Mouse (Mus musculus) spleen, postnatal 4 days (tissue): Measurements from ENCODE around the gene Lyzl6.

Experiments
- DNase-seq, 2 experiments: peaks; one replicate each; pipeline ENCODE4 v3.0.0; 2022; ENCODE audit warnings: low spot score in 2 of 2

The Lyzl6 gene

GRCm38 (mm10) chr11:103638790-103639189 is at the start of gene Lyzl6:
TSS of gene Lyzl6 (minus strand) at chr11:103638890.
- no peak for DNase-seq

GRCm38 (mm10) chr11:103686706-103687105 is 48.0 kb upstream of the Lyzl6 start:
- no peak for DNase-seq

GRCm38 (mm10) chr11:103685261-103685736 is 46.6 kb upstream of the Lyzl6 start:
- DNase-seq = no peak

- no peak for DNase-seq
These were observed 45.1 kb upstream of the Lyzl6 start for GRCm38 (mm10) chr11:103683667-103684334.

DNA sequence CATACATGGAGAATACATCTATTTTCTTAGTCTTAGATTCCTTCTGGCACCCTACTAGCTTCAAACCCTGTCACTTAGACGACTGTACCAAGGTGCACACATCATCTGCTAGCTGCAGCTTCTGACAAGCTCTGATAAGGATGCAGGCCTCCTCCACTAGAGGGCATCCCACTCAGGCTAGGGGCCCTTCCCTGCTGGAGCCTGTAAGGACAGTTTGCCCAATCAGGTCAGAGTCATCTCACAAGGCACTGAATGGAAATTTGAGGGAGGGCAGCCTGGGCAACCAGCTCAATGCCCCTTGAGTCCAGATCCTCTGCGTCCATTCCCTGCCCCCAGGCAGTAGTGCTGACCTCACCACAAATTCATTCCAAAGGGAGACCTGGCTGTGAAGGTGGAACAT is 38.4 kb upstream of the Lyzl6 start:
- peak in 1 of 2 experiments; percentile 31 for DNase-seq

- DNase-seq = peak; percentile 44 to 75
These were observed 36.9 kb upstream of the Lyzl6 start for GRCm38 (mm10) chr11:103675556-103675955.

DNA sequence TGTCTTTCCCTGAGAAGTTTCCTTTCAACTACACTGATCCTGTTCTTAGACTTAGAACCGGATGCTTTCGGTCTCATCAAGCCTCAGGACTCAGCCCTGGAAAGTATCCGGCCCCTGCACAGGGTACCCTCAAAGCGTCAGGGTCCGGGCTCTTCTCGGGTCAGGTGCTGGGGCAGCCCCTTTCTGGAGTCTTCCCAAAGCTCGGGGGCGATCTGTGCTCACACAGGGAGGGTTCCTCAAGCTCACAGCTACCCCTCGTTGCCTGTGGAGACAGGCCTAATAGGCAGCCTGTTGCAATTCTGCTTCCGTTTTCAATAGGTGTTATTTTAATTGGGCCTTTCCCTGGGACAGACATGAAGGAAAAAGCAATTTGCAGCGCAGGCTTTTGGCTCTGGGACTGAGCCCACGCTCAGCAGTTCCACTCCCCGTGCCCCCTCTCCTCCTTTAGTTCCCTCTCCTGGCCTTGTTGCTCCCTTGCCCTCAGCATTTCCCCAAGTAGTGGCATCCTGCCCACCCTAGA is 28.3 kb upstream of the Lyzl6 start:
- DNase-seq = no peak

- DNase-seq = no peak
These were observed 27.7 kb upstream of the Lyzl6 start for GRCm38 (mm10) chr11:103666181-103666906.

DNA sequence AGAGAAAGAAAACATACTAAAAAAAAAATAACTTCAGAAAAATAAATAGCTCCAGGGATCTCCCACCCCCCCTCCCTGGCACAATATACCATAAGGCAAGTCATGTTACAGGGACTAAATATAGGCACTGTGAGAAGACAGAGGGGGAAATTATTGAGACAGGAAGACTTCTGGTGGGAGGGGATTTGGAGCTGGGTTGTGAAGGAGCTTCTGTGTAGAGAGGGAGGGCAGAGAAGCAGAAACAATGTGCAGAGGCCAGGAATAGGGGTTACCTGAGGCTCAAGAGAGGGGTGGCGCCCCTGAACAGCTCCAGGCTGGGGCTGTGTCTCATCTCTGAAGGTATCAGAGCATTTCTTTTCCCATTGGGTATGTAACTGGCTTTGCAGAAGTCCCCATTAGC is 27.0 kb upstream of the Lyzl6 start:
- no peak for DNase-seq

GRCm38 (mm10) chr11:103663119-103663518 is 24.4 kb upstream of the Lyzl6 start:
- no peak for DNase-seq

DNA sequence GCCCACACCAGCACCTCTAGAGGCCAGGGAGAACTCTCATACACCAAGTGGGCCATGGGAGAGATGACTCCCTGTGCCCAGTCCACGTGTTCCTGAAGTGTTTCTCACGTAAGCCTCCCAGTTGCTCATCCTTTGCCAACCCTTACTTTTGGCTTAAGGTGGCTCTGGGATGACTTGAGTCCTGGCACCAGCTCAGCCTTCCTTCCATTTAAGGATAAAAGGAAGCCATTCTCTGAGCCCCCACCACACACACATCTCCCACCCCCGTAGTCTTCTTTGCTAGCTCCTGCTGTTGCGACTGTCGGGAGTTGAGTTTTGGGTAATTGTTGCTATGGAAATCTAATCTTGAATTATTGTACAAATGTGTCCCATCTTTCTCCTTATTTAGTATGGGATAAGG is 23.9 kb upstream of the Lyzl6 start:
- DNase-seq = no peak

GRCm38 (mm10) chr11:103661863-103662262 is 23.2 kb upstream of the Lyzl6 start:
- no peak for DNase-seq

DNA sequence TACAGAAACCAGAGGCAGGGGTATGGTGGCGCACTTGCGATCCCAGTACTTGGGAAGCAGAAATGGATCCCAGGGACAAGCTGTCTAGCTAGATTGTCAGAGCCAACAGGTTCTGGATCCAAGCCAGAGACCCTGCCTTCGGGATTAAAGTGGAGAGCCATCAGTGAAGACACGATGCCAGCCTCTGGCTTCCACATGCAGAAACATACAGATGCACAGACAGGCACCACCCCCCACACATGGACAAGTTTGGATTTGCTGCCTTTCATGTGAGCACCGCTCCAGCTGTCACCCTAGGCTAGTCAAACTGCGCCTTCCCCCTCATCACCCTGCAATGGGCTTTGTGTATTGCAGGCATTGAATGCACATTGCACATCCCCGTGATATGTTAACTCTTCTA is 19.5 kb upstream of the Lyzl6 start:
- DNase-seq = no peak

- no peak for DNase-seq
These were observed 17.8 kb upstream of the Lyzl6 start for GRCm38 (mm10) chr11:103656520-103656919.

DNA sequence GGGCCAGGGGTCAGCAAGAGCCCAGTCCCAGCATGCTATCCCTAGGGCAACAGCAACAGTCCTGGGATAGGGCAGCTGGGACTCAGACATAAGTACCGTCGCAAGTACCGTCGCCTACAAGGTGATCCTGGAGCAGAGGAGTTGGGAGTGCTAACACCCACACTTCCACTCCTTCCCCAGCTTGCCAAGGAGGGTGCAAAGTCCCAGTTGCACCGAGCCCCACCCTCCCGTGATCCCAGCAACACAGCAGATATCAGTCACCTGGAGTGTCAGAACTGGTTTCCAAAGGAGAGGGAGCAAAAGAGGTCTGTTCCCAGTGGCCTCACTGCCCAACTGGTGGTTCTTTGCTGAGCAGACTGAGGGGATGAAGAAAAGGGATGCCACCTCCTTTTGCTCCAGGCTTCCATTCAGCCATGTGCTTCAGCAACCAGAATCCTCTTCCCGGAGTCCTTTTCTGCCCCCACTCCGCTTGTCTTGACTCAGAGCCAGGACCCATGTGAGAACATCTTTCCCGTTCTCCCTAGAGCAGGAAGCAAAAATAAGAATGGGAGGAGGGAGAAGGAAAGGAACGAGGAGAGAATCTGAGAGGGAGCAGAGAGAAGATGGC is 14.8 kb upstream of the Lyzl6 start:
- no peak for DNase-seq

- DNase-seq = no peak
These were observed 12.7 kb upstream of the Lyzl6 start for GRCm38 (mm10) chr11:103651426-103651825.

GRCm38 (mm10) chr11:103649983-103650493 is 11.3 kb upstream of the Lyzl6 start:
- DNase-seq = no peak

GRCm38 (mm10) chr11:103649301-103649982 is 10.8 kb upstream of the Lyzl6 start, which contains the start of gene Rprml:
TSS of gene Rprml (plus strand) at chr11:103649570.
- peak in 1 of 2 experiments; percentile 56 for DNase-seq

GRCm38 (mm10) chr11:103648656-103649055 is 10.0 kb upstream of the Lyzl6 start:
- DNase-seq = no peak

DNA sequence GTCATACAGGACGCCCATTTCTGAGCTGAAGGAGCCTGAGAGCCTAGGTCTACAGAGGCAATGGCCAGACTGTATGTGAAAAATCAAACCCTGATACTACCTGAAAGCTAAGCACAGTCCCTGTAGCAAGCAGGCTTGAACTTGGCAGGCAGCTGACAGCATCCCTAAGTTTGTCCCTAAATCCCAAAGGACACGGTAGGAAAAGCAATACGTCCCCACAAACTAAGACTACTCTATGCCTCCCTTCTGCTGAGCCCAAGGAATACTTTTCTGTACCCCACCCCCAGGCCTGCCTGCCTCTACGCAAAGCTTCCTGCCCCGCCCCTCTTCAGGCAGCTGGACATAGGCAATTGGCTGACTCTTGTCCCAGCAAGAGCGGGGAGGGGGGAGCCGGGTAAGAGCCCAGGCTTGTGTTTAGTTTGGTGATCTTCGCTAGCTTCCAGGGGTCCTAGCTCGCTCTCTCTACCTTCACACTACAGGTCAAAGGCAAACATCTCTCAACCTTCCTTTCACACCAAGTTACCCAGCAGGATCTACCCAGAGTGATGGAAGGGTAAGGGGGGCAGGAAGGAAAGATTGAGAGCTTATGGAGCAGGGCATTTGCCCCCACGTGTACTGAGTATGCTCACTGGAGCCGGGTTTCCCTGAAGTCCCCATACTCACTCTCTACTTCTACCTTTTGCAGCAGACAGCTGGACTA is 9.4 kb upstream of the Lyzl6 start:
- DNase-seq = peak in 1 of 2 experiments; percentile 51

DNA sequence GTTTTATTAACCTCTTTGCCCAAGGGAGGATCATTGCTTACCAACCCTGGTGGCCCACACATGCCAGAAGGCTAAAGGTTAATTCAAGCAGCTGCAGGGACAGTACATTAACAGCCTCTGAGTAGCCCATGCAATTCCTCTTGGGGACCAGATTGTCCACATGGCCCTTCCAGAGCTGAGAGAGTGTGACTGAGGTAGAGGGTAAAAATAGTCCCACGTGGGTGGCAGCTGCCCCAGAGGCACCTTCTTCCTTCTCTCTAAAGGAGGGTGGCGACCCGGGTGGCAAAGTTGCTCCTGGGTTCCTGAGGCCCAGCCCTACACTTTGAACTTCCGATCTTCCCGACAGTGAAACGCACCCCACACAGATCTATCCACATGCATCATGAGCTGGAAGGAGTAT is 7.6 kb upstream of the Lyzl6 start:
- DNase-seq = no peak
